Mouse (Mus musculus) lung, postnatal 0 days (tissue): ENCODE results near the gene Arhgap24.

Source experiments
- CTCF ChIP-seq: IDR thresholded peaks from 2 replicates; pipeline ENCODE4 v1.5.1; 2016; ENCODE audit warnings: antibody characterized with exemption, mild to moderate bottlenecking
- EP300 ChIP-seq: IDR thresholded peaks from 2 replicates; pipeline ENCODE4 v1.6.1; 2016; ENCODE audit warnings: antibody characterized with exemption, mild to moderate bottlenecking, control low read depth

DNA sequence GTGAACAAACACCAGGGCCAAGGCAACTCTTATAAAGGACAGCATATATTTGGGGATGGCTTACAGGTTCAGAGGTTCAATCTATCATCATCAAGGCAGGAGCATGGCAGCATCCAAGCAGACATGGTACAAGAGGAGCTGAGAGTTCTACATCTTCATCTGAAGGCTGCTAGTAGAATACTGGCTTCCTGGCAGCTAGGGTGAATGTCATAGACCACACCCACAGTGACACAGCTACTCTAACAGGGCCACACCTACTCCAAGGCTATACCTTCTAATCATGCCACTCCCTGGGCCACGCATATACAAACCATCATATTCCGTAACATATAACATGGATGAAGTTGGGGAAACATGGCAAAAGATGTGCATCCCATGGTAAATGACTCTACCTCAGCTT lies 27.9 kb upstream of the Arhgap24 start:
- TF ChIP-seq CTCF (no peak), EP300 (no peak)
